Mouse (Mus musculus) brain, adult 2 months (tissue): Measurements from ENCODE around the gene Fgf7.

Experiments
- DNase-seq: peaks from one replicate; pipeline ENCODE4 v3.0.0; 2011; ENCODE audit warnings: low read depth, low spot score

Gene Fgf7

DNA sequence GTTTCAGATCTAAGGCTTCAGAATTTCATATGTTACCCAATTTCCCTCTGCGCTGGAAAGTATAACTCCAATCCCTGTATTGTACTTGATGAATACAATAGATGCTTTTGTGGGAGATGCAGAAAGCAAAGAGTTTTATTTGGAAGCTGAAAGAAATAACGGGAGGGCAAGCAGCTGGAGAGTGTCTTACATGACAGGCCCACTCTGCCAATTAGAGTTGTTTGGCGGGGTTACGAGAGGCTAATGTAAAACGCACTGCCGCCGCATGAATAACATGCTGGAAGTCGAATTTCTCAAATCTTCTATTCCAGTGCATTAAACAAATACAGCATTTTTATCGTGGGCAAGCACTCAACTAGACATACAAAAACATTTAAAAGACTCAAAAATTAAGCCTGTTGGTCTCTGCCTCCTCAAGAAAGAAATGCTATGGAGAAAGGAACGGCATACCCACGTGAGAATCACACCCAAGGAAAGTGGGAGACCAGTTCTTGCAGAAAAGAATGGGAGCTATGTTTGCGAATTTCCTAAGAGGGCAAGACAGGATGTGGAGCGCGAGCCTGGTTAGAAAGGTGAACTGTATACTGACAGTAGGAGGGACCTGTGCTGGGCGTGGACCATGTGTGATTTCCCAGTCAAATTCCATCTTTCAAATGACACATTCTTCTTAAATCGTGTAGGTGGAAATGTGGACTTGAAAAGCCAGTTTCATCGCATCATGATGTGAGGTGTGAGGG lies 26.7 kb downstream of the Fgf7 start:
- peak; percentile 39 for DNase-seq

GRCm38 (mm10) chr2:126062876-126063275 lies 28.4 kb downstream of the Fgf7 start:
- DNase-seq = no peak

GRCm38 (mm10) chr2:126064814-126065213 lies 30.4 kb downstream of the Fgf7 start:
- DNase-seq = no peak

DNA sequence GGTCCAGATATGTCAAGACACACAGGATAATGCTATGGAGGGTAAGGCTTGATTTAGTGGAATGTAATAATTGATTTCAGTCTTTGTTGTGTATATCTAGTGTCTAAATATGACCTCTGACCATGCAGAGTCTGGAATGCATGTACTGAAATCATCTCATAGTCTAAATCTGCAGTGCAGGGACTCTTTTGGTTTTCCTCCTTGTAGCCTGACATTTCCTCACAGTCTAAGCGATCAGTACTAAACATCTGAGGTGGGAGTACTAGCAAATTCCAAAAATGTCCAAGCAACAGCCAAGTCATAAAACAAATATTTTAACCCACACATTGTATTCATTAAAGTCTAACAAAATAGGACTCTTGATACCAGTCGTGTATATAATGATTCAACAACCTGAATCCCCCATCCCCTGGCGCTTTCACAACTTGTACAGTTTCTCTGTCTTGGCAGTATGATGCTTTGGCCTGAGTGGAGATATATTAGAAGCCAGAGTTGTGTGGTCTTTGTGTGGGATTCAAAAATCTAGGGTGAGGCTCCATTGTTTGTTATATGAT lies 30.9 kb downstream of the Fgf7 start:
- DNase-seq = no peak

GRCm38 (mm10) chr2:126069740-126070139 lies 35.3 kb downstream of the Fgf7 start:
- no peak for DNase-seq

GRCm38 (mm10) chr2:126073744-126074143 lies 39.3 kb downstream of the Fgf7 start:
- no peak for DNase-seq

DNA sequence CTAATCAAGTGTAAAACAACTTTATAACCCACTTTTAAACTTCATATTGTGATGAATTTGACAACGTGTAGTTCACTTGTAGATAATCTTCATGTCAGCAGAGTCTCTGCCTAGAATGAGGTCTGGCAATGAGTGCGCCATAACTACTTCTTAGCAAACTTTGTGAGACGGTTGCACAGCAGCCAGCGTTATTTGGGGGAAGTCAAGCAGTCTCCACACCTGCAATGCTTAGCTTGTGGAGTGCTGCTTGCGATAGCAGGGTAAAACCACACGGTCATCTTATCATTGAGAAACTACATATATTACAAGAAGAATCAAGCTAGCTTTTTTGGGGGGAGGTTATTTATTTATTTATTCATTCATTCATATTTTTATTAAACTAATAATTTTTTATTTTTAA lies 42.0 kb downstream of the Fgf7 start:
- DNase-seq = no peak

GRCm38 (mm10) chr2:126079086-126079485 lies 44.6 kb downstream of the Fgf7 start:
- no peak for DNase-seq

- DNase-seq = peak; percentile 20
Measured at GRCm38 (mm10) chr2:126084326-126084725, 49.9 kb downstream of the Fgf7 start.

DNA sequence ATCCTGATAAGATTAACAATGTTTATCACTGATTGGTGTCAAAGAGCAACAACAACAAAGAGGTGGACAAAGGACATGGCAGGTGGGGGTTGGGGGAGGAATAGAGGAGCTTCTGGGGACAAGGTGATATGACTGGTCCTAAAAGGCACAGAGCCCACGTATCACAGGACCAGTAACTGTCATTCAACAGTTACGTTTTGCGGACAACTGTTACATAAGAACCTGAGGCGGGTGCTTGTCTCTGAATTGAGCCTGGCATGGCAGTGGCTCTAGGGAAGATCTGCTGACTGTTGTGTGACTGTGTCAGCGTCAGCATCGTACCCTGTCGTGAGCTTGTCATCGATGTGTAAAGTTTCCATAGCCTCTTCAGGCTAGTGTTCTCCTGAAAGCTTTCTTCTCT lies 51.7 kb downstream of the Fgf7 start:
- peak; percentile 13 for DNase-seq

- DNase-seq = peak; percentile 39
Measured at GRCm38 (mm10) chr2:126090432-126090831, 56.0 kb downstream of the Fgf7 start.

DNA sequence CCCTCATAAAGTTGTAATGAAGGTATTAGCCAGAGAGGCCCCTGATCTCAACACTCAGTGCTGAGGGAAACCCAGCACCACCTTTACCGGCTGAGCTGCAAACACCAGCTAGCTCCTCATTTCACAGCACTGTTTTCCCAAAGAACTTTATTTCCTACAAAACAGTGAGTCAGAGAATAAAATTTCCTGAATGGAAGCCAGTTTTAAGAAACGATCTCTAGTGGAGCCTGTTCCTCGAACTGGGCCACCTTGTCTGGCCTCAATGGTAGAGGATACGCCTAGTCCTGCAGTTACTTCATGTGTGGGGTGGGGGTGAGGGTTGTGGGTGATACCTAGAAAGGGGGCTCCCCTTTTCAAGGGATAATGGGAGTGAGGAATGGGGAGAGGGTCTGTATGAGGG lies 60.2 kb downstream of the Fgf7 start:
- DNase-seq = no peak
